Mouse (Mus musculus): ENCODE results near the gene Abcd3. TPM values are rescaled to one million over a fixed set of nuclear protein-coding genes. Genes with fewer than 3 reads are reported as not detected.

The Abcd3 gene
- polyA plus RNA-seq, 1 experiment from 2014 or later = 118 TPM

DNA sequence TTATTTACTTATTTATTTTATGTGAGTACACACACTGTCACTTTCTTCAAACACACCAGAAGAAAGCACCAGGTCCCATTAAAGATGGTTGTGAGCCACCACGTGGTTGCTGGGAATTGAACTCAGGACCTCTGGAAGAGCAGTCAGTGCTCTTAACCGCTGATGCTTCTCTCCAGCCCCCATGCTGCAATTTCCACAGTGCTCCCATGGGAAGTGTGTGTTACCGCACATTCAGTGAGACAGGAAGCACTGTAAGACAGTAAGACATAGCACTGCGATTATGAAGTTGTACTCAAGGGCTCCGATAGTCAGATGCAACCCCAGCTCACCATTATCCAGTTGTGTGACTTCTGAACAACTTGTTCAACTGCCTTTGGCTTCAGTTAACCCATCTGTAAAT is 98.6 kb downstream of the Abcd3 start:
- Histone ChIP-seq H3K9me3 (ENCODE audit: control insufficient read depth, low read length) (no peaks in the 10 kb centered on the region), H3K27me3 (ENCODE audit: control insufficient read depth, insufficient read depth, low read length) (no peaks in the 10 kb centered on the region), H3K4me1 (replicated peaks; ENCODE audit: control insufficient read depth, insufficient read depth) (0 out of 2 replicates have a peak, but pooled peaks cover 5% of the 10 kb centered on the region), H3K4me3 (ENCODE audit: low read depth, low read length) (no peak overlapping the region), H3K36me3 (ENCODE audit: control insufficient read depth, insufficient read depth, low read length) (no peaks in the 10 kb centered on the region), H3K27ac (replicated peaks) (no peak overlapping the region), H3K9ac (ENCODE audit: low read length) (no peak overlapping the region), H3K4me2 (replicated peaks; ENCODE audit: low read depth) (no peak overlapping the region)
- ATAC-seq (ENCODE audit: low FRiP score, low TSS enrichment) = no peak
- TF ChIP-seq CTCF (IDR thresholded peaks at IDR 0.05; ENCODE audit: low read depth) (no peak), EP300 (optimal IDR thresholded peaks at IDR 0.05) (no peak)
- 82% methylated on average over 5 of the region's 5 CpGs for WGBS
- no peak for DNase-seq (ENCODE audit: low spot score)

DNA sequence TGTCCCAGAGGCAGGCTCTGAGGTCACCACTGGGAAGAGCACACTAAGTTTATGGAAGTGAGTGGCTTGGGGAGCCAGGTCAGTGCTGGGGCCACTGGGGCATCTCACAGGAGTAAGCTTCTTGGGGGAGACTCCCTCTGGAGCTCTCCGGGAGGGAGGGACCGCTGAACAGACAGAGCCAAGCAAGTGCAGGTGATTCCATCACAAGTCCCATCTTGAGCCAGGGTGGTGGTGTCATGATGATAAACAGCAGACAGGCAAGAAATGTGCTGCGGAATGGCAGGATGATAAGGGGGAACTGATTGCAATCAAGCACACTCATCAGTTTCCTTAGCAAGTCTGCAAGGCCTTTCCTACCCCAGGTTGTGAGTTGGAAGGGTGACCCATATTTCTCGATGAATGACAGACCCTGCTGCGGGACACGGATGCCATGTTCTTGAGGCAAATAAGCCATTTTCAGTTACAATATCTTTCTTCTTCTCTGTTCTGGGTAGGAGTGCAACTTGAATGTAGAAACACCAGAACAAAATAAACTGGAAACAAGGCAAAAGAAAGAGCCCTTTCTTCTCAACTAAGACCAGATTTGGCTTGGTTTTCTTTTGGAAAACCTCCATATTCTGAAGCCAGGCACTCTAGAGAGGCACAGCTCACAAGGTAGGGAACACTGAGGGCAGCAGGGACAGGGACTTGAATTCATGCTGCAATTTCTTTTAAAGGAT is 99.2 kb downstream of the Abcd3 start:
- ATAC-seq (ENCODE audit: low FRiP score, low TSS enrichment) (no peak), DNase-seq (ENCODE audit: low spot score) (no peak)
- no peak overlapping the region for H3K9ac ChIP-seq (ENCODE audit: low read length)
- no peak overlapping the region for H3K4me2 ChIP-seq (replicated peaks; ENCODE audit: low read depth)
- no peaks in the 10 kb centered on the region for H3K36me3 ChIP-seq (ENCODE audit: control insufficient read depth, insufficient read depth, low read length)
- H3K4me1 ChIP-seq (replicated peaks; ENCODE audit: control insufficient read depth, insufficient read depth) = 0 out of 2 replicates have a peak, but pooled peaks cover 5% of the 10 kb centered on the region
- H3K4me3 ChIP-seq (ENCODE audit: low read depth, low read length) = no peak overlapping the region
- TF ChIP-seq EP300 (optimal IDR thresholded peaks at IDR 0.05) (no peak), CTCF (IDR thresholded peaks at IDR 0.05; ENCODE audit: low read depth) (no peak)
- WGBS = 64% methylated on average over 6 of the region's 6 CpGs
- no peak overlapping the region for H3K27ac ChIP-seq (replicated peaks)
- no peaks in the 10 kb centered on the region for H3K27me3 ChIP-seq (ENCODE audit: control insufficient read depth, insufficient read depth, low read length)
- H3K9me3 ChIP-seq (ENCODE audit: control insufficient read depth, low read length) = no peaks in the 10 kb centered on the region

DNA sequence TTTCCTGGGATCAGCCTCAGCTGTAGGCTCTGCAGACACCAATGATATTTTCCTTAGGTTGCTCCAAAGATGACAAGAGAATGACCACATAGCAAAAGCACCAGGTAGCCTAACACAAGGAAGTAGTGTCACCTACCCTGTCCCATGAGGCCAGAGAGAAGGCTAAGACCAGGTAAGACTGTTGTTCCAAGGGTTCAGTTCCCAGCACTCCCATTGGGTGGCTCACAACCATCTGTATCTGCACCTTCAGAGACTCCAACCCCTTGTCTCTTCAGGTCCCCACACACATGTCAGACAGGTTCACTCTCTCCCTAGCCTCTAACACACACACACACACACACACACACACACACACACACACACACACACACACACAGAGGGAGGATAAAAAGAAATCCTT is 99.8 kb downstream of the Abcd3 start:
- TF ChIP-seq CTCF (IDR thresholded peaks at IDR 0.05; ENCODE audit: low read depth) (no peak), EP300 (optimal IDR thresholded peaks at IDR 0.05) (no peak)
- no peaks in the 10 kb centered on the region for H3K27me3 ChIP-seq (ENCODE audit: control insufficient read depth, insufficient read depth, low read length)
- H3K36me3 ChIP-seq (ENCODE audit: control insufficient read depth, insufficient read depth, low read length) = no peaks in the 10 kb centered on the region
- no peak overlapping the region for H3K4me3 ChIP-seq (ENCODE audit: low read depth, low read length)
- DNase-seq (ENCODE audit: low spot score) (no peak), ATAC-seq (ENCODE audit: low FRiP score, low TSS enrichment) (no peak)
- H3K9ac ChIP-seq (ENCODE audit: low read length) = no peak overlapping the region
- H3K27ac ChIP-seq (replicated peaks) = no peak overlapping the region
- H3K9me3 ChIP-seq (ENCODE audit: control insufficient read depth, low read length) = no peaks in the 10 kb centered on the region
- 0 out of 2 replicates have a peak, but pooled peaks cover 5% of the 10 kb centered on the region for H3K4me1 ChIP-seq (replicated peaks; ENCODE audit: control insufficient read depth, insufficient read depth)
- no peak overlapping the region for H3K4me2 ChIP-seq (replicated peaks; ENCODE audit: low read depth)

DNA sequence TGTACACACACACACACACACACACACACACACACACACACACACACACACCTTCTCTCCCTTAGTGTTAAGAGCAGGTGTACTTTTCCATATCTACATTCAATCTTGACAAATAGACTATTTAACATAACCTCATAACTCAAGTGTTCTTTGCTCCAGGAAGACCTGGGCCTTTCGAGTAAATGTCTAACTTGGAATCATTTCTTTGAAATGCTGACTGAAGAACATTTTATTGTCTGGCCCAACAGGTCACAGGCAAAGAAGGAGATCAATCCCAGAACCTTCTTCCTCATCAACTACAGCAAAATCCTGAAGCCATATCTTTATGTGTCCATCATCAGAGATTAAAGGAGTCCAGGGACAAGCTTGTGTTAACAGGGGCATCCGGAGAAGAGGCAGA is 100.6 kb downstream of the Abcd3 start:
- H3K27me3 ChIP-seq (ENCODE audit: control insufficient read depth, insufficient read depth, low read length) = no peaks in the 10 kb centered on the region
- WGBS = 62% methylated on average over 2 of the region's 2 CpGs
- no peak overlapping the region for H3K4me2 ChIP-seq (replicated peaks; ENCODE audit: low read depth)
- DNase-seq (ENCODE audit: low spot score) (no peak), ATAC-seq (ENCODE audit: low FRiP score, low TSS enrichment) (no peak)
- no peak overlapping the region for H3K9ac ChIP-seq (ENCODE audit: low read length)
- no peaks in the 10 kb centered on the region for H3K9me3 ChIP-seq (ENCODE audit: control insufficient read depth, low read length)
- no peak overlapping the region for H3K27ac ChIP-seq (replicated peaks)
- H3K36me3 ChIP-seq (ENCODE audit: control insufficient read depth, insufficient read depth, low read length) = no peaks in the 10 kb centered on the region
- 0 out of 2 replicates have a peak, but pooled peaks cover 5% of the 10 kb centered on the region for H3K4me1 ChIP-seq (replicated peaks; ENCODE audit: control insufficient read depth, insufficient read depth)
- no peak for TF ChIP-seq EP300 (optimal IDR thresholded peaks at IDR 0.05)
- no peak for TF ChIP-seq CTCF (IDR thresholded peaks at IDR 0.05; ENCODE audit: low read depth)
- H3K4me3 ChIP-seq (ENCODE audit: low read depth, low read length) = no peak overlapping the region

DNA sequence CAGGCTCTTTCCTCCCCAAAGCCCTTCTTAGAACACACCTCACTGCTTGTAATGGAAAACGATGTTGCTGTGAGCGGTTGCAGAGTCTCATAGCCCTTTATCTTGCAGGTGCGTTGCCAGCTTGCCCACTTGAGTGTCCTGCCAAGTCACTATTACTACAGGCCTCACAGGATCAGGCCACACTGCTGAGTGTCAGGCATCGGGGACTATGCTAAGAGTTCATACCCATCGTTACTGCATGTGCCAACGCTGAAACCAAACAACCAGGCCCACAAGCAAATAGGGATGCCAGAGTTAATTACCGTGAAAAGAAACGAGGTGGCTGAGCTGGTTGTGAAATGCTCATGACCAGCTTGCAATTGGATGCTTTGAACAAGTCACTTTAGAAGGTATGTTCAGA is 101.3 kb downstream of the Abcd3 start:
- Histone ChIP-seq H3K4me1 (replicated peaks; ENCODE audit: control insufficient read depth, insufficient read depth) (0 out of 2 replicates have a peak, but pooled peaks cover 5% of the 10 kb centered on the region), H3K27ac (replicated peaks) (peak overlapping the region; percentile 35; the same call in 1 of the 2 replicates), H3K9ac (ENCODE audit: low read length) (no peak overlapping the region), H3K9me3 (ENCODE audit: control insufficient read depth, low read length) (no peaks in the 10 kb centered on the region), H3K4me2 (replicated peaks; ENCODE audit: low read depth) (no peak overlapping the region), H3K4me3 (ENCODE audit: low read depth, low read length) (no peak overlapping the region), H3K36me3 (ENCODE audit: control insufficient read depth, insufficient read depth, low read length) (no peaks in the 10 kb centered on the region), H3K27me3 (ENCODE audit: control insufficient read depth, insufficient read depth, low read length) (no peaks in the 10 kb centered on the region)
- TF ChIP-seq EP300 (optimal IDR thresholded peaks at IDR 0.05) (no peak), CTCF (IDR thresholded peaks at IDR 0.05; ENCODE audit: low read depth) (no peak)
- DNase-seq (ENCODE audit: low spot score) (no peak), ATAC-seq (ENCODE audit: low FRiP score, low TSS enrichment) (peak; percentile 22; the same call in 1 of the 2 replicates)
- 69% methylated on average over 8 of the region's 8 CpGs for WGBS

DNA sequence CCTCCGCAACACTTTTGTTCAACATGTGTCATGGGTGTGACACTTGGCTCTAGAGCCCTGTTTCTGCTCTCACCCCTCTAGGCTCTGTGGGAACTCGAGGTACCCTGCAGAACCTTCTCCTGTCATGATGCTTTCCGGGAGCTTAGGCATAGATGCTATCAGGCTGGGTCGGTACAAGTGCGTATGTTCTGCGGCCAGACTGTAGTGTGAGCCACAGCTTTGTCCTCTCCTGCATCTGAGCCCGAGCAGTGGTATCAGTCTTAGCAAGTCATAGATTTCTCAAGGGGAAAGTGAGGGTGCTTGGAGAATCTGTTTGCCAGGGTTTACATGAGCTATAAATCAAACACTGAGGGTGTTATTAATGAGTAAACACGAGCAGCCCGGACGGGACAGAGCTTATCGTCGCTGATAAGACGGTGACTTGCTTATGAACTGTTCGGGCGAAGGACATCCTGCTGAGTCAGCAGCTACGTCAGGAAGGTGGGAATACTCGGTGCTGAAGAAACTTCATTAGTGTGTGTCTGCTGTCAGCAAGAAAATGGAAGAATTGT is 101.9 kb downstream of the Abcd3 start:
- DNase-seq (ENCODE audit: low spot score) = peak; percentile 79
- no peak for TF ChIP-seq EP300 (optimal IDR thresholded peaks at IDR 0.05)
- no peak for TF ChIP-seq CTCF (IDR thresholded peaks at IDR 0.05; ENCODE audit: low read depth)
- Histone ChIP-seq H3K9me3 (ENCODE audit: control insufficient read depth, low read length) (no peaks in the 10 kb centered on the region), H3K36me3 (ENCODE audit: control insufficient read depth, insufficient read depth, low read length) (no peaks in the 10 kb centered on the region), H3K4me2 (replicated peaks; ENCODE audit: low read depth) (peak overlapping the region; percentile 5; the same call in 1 of the 2 replicates), H3K4me1 (replicated peaks; ENCODE audit: control insufficient read depth, insufficient read depth) (0 out of 2 replicates have a peak, but pooled peaks cover 5% of the 10 kb centered on the region), H3K4me3 (ENCODE audit: low read depth, low read length) (no peak overlapping the region), H3K27ac (replicated peaks) (peak overlapping the region; percentile 35; the same call in 1 of the 2 replicates), H3K27me3 (ENCODE audit: control insufficient read depth, insufficient read depth, low read length) (no peaks in the 10 kb centered on the region), H3K9ac (ENCODE audit: low read length) (no peak overlapping the region)
- 25% methylated on average over 17 of the region's 17 CpGs for WGBS
- ATAC-seq (ENCODE audit: low FRiP score, low TSS enrichment) = peak; percentile 94

Data from stomach, postnatal 0 days (tissue).